Mouse (Mus musculus): Measurements from ENCODE around the gene Tango2. TPM values are rescaled to one million over a fixed set of nuclear protein-coding genes. Genes with fewer than 3 reads are reported as not detected.
A peak's percentile ranks its signal among the peaks of the same experiment; 100 is the strongest.

Gene Tango2
- polyA plus RNA-seq, 1 experiment from 2014 or later, result 23.7 TPM

DNA sequence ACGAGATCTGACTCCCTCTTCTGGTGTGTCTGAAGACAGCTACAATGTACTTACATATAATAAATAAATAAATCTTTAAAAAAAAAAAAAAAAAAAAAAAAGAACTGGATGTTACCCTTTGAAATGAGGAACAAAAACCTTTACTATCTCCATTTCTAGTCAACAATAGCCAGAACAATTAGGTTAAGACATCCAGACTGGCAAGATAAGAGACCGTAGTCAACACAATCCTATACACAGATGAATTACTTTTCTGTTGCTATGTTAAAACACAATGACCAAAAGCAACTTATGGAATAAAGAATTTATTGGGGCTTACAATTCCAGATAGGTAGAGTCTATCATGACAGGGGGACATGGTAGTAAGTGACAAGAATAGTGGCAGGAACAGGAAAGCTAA lies 82.9 kb downstream of the Tango2 start:
- DNase-seq (ENCODE audit: low spot score), result no peak
- Histone ChIP-seq H3K4me3 (no peak overlapping the region), H3K36me3 (peaks cover 97% of the 10 kb centered on the region), H3K27me3 (ENCODE audit: low read depth, poor library complexity, severe bottlenecking) (no peaks in the 10 kb centered on the region), H3K4me1 (no peaks in the 10 kb centered on the region), H3K9me3 (replicated peaks) (no peaks in the 10 kb centered on the region), H3K27ac (no peak overlapping the region)
- 82% methylated on average over 2 of the region's 2 CpGs for WGBS

DNA sequence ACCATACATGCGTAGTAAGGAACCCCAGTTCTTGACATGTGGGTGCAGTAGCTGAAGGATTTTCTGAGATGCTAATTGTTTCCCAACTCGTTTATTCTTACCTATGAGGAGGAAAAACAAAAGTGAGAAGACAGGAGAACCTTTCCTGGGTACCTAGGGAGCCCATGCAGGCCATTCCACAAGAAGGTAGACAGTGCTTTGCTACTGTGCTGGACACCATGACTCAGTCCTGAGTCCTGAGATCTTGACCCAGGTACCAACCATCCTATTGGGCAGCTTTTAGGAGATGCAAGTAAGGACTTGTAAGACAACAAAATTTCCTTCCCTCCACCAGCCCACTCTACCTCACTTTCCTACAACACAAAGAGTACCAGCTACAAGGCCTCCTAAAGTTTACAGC lies 89.7 kb downstream of the Tango2 start, which contains the start of gene Gm49776:
Gene Gm49776 (minus strand): TSS at position 101 of the 400 bp plus-strand sequence.
- no peak for DNase-seq (ENCODE audit: low spot score)
- WGBS, result 95% methylated on average over 2 of the region's 2 CpGs
- Histone ChIP-seq H3K27ac (no peak within 1 kb of the TSS), H3K9me3 (replicated peaks) (no peaks in the 10 kb centered on the region), H3K4me1 (no peaks in the 10 kb centered on the region), H3K36me3 (peaks cover 98% of the 10 kb centered on the region), H3K27me3 (ENCODE audit: low read depth, poor library complexity, severe bottlenecking) (no peaks in the 10 kb centered on the region), H3K4me3 (no peak within 1 kb of the TSS)

DNA sequence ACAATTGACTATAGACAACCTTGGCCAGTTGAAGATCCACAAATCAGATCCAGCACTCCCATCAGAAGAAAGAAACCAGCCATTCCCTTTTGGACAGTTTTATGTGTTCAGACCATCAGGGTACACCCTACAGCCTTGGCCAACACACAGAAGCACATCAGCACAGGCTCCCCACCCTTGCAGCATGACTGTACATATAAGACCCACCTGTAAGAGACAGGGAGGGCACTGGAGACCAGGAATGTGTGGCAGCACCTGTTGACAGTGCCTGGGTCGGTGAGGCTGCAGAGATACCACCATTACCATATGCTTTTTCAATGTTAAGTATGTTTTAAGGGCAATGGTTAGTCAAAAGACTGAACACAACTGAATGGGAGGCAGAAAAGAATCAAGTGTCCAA lies 94.0 kb downstream of the Tango2 start:
- WGBS, result 92% methylated on average over 1 of the region's 1 CpGs
- Histone ChIP-seq H3K4me1 (peaks cover 26% of the 10 kb centered on the region), H3K9me3 (replicated peaks) (no peaks in the 10 kb centered on the region), H3K4me3 (no peak overlapping the region), H3K27ac (no peak overlapping the region), H3K27me3 (ENCODE audit: low read depth, poor library complexity, severe bottlenecking) (no peaks in the 10 kb centered on the region), H3K36me3 (peaks cover 91% of the 10 kb centered on the region)
- no peak for DNase-seq (ENCODE audit: low spot score)

DNA sequence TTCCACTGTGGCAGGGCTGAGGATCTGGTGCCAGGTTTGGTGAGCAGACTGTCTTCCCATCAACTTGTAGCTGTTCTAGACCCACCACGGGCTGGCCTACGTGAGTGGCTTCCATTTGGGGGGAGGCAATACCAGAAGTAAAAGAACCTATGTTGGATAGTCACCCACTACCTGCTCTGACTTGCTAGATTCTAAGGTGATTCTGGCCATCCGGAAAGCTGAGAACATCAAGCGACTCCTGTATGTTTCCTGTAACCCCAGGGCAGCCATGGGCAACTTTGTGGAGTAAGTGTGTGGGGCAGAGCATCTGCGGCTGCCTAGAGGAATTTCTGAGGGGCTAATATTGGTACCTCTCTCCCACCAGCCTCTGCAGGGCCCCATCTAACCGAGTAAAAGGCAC lies 95.2 kb downstream of the Tango2 start:
- Histone ChIP-seq H3K27ac (no peak overlapping the region), H3K9me3 (replicated peaks) (no peaks in the 10 kb centered on the region), H3K4me1 (peaks cover 26% of the 10 kb centered on the region), H3K36me3 (peaks cover 80% of the 10 kb centered on the region), H3K4me3 (no peak overlapping the region), H3K27me3 (ENCODE audit: low read depth, poor library complexity, severe bottlenecking) (no peaks in the 10 kb centered on the region)
- 90% methylated on average over 6 of the region's 6 CpGs for WGBS
- DNase-seq (ENCODE audit: low spot score), result no peak

DNA sequence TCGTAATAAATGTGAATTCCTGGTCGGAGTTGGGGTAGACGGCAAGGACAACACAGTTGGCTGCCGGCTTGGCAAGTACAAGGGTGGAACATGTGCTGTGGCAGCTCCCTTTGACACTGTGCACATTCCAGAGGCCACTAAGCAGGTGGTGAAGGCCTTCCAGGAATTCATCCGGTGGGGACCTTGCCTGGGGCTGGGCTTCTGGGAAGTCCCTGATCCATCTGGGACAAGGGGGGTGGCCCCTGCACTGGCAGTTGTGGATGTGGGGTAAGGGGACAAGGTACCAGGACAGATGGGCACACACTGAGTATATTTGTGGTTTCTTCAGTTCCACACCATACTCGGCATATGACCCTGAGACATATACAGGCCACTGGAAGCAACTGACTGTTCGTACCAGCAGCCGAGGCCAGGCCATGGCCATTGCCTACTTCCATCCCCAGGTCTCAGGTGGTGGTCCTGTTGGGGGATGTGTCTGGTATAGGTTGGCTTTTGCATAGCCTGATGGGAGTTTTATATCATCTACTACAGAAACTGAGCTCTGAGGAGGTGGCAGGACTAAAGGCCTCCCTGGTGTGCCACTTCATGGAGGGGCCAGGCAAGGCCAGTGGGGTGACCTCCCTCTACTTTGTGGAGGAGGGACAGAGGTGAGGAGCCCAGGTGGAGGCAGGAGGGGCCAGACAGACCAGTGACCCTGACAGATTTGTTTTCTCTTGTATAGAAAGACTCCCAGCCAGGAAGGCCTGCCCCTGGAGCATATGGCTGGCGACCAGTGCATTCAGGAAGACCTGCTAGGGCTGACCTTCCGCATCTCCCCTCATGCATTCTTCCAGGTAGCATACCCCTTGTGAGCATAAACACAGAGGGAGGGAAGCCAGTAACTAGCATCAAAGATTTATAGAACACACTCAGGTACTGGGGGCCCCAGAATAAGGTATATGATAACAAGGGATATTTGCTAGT lies 96.8 kb downstream of the Tango2 start:
- Histone ChIP-seq H3K27ac (0 out of 2 replicates have a peak overlapping the region, but pooled peaks have one; percentile 44), H3K27me3 (ENCODE audit: low read depth, poor library complexity, severe bottlenecking) (no peaks in the 10 kb centered on the region), H3K4me3 (peak overlapping the region; percentile 98), H3K9me3 (replicated peaks) (no peaks in the 10 kb centered on the region), H3K36me3 (peaks cover 76% of the 10 kb centered on the region), H3K4me1 (peaks cover 38% of the 10 kb centered on the region)
- no peak for DNase-seq (ENCODE audit: low spot score)
- 78% methylated on average over 10 of the region's 10 CpGs for whole genome bisulfite sequencing

MicroRNA genes within 50 kb of the gene (microRNA counts, 519-probe panel; counts per million panel counts)
- microRNA mmu-miR-1306 (684 counts per million, percentile 72 among the panel's probes with 10 or more counts), microRNA mmu-miR-185 (684 counts per million, percentile 72 among the panel's probes with 10 or more counts)

Small RNA genes lying within 50 kb of the gene (microRNA-seq; reads per million reads assigned to microRNA genes)
- gene Gm24572 (19.0 reads per million, percentile 29 among the genes with 10 or more reads in this experiment), gene Gm26219 (not detected), gene Mir1306 (447 reads per million, percentile 65 among the genes with 10 or more reads in this experiment), gene Mir185 (139 reads per million, percentile 52 among the genes with 10 or more reads in this experiment)

Other genes with a start within 250 kb of the Tango2 start
- gene Rtn4r, start 220.5 kb downstream of the Tango2 start, polyA plus RNA-seq (2016; fragmentation: Nextera tagmentation; extraction: Ambion mirVana), result 1.3 and 3.8 TPM in 2 replicates
- not detected in 2 replicates for gene Ccdc188, start 130.2 kb downstream of the Tango2 start, polyA plus RNA-seq (2016; fragmentation: Nextera tagmentation; extraction: Ambion mirVana)
- gene Zdhhc8, start 113.0 kb downstream of the Tango2 start, polyA plus RNA-seq (2016; fragmentation: Nextera tagmentation; extraction: Ambion mirVana), result 14.1 and 16.7 TPM in 2 replicates
- 118 and 122 TPM in 2 replicates for gene Trmt2a, start 99.4 kb downstream of the Tango2 start, polyA plus RNA-seq (2016; fragmentation: Nextera tagmentation; extraction: Ambion mirVana)
- gene Ranbp1, start 99.4 kb downstream of the Tango2 start, polyA plus RNA-seq (2016; fragmentation: Nextera tagmentation; extraction: Ambion mirVana), result 1,185 and 1,368 TPM in 2 replicates
- 2.5 TPM in 1 of 2 replicates, not detected in the other for gene Gm49776, start 89.8 kb downstream of the Tango2 start, polyA plus RNA-seq (2016; fragmentation: Nextera tagmentation; extraction: Ambion mirVana)
- gene Dgcr8, start 58.9 kb downstream of the Tango2 start, polyA plus RNA-seq (2016; fragmentation: Nextera tagmentation; extraction: Ambion mirVana), result 46.5 and 51.3 TPM in 2 replicates
- gene Arvcf, start 79 bp upstream of the Tango2 start, polyA plus RNA-seq (2016; fragmentation: Nextera tagmentation; extraction: Ambion mirVana), result 44.8 and 56.1 TPM in 2 replicates
- gene Txnrd2, start 78.3 kb upstream of the Tango2 start, polyA plus RNA-seq (2016; fragmentation: Nextera tagmentation; extraction: Ambion mirVana), result 29.6 and 32.2 TPM in 2 replicates
- 54.7 and 61.1 TPM in 2 replicates for gene Comt, start 78.7 kb upstream of the Tango2 start, polyA plus RNA-seq (2016; fragmentation: Nextera tagmentation; extraction: Ambion mirVana)
- 15.3 and 18.4 TPM in 2 replicates for gene Gnb1l, start 150.6 kb upstream of the Tango2 start, polyA plus RNA-seq (2016; fragmentation: Nextera tagmentation; extraction: Ambion mirVana)
- 2.5 and 2.8 TPM in 2 replicates for gene Rtl10, start 150.8 kb upstream of the Tango2 start, polyA plus RNA-seq (2016; fragmentation: Nextera tagmentation; extraction: Ambion mirVana)
- gene Tbx1, start 242.6 kb upstream of the Tango2 start, polyA plus RNA-seq (2016; fragmentation: Nextera tagmentation; extraction: Ambion mirVana), result 1.1 and 1.7 TPM in 2 replicates